Mouse (Mus musculus) megakaryocyte, embryonic 14.5 days (primary cell): ENCODE data around the gene Gm21988.

Source experiments
- FLI1 ChIP-seq: IDR thresholded peaks from 2 replicates; pipeline ENCODE4 v1.6.1; 2012; ENCODE audit warnings: low read length, inconsistent platforms, mixed read lengths
- GATA1 ChIP-seq: IDR thresholded peaks from 3 replicates; pipeline ENCODE4 v1.6.1; 2012; ENCODE audit warnings: mixed read lengths, low read length, inconsistent platforms, borderline replicate concordance

GRCm38 (mm10) chr11:70288102-70288501, 48.5 kb upstream of the Gm21988 start:
- TF ChIP-seq GATA1 = no peak
- TF ChIP-seq FLI1 = no peak
